Mouse (Mus musculus) limb, embryonic 14.5 days (tissue): Measurements from ENCODE around the gene Cop1. TPM values are rescaled to one million over a fixed set of nuclear protein-coding genes. Genes with fewer than 3 reads are reported as not detected.

Source experiments
- ATAC-seq: fragments of 200-750 bp; cut with Nextera tagmentation; 2 replicates; pipeline ENCODE4 v1.8.0; 2017; ENCODE audit warnings: low read depth, moderate number of reproducible peaks, moderate TSS enrichment; ENCODE audit not compliant: low FRiP score
- DNase-seq: peaks from one replicate; pipeline ENCODE4 v3.0.0-alpha.2; 2015; ENCODE audit warnings: low spot score
- H3K27ac ChIP-seq: fragments of 300-500 bp; sonication (generic); replicated peaks from 2 replicates; pipeline ENCODE4 v1.5.1; 2014; ENCODE audit warnings: low read depth, mild to moderate bottlenecking, low read length, moderate library complexity, mixed read lengths
- H3K27me3 ChIP-seq: fragments of 300-500 bp; sonication (generic); 2 replicates; pipeline ENCODE4 v1.6.1; 2014; ENCODE audit warnings: low read length, mixed read lengths; ENCODE audit not compliant: control insufficient read depth, insufficient read depth
- H3K36me3 ChIP-seq: fragments of 300-500 bp; sonication (generic); 2 replicates; pipeline ENCODE4 v1.6.1; 2014; ENCODE audit warnings: mild to moderate bottlenecking, low read length, moderate library complexity, mixed read lengths; ENCODE audit not compliant: control insufficient read depth, insufficient read depth
- H3K4me1 ChIP-seq: fragments of 300-500 bp; sonication (generic); 2 replicates; pipeline ENCODE4 v1.6.1; 2014; ENCODE audit warnings: antibody characterized with exemption, low read length, mixed read lengths; ENCODE audit not compliant: control insufficient read depth, insufficient read depth
- H3K4me2 ChIP-seq: fragments of 300-500 bp; sonication (generic); replicated peaks from 2 replicates; pipeline ENCODE4 v1.6.1; 2014; ENCODE audit warnings: low read depth, mild to moderate bottlenecking, low read length, moderate library complexity; ENCODE audit not compliant: severe bottlenecking
- H3K4me3 ChIP-seq: fragments of 300-500 bp; sonication (generic); replicated peaks from 2 replicates; pipeline ENCODE4 v1.5.1; 2014; ENCODE audit warnings: low read length
- H3K9ac ChIP-seq: fragments of 300-500 bp; sonication (generic); 2 replicates; pipeline ENCODE4 v1.6.1; 2014; ENCODE audit warnings: mild to moderate bottlenecking, low read depth, low read length, moderate library complexity; ENCODE audit not compliant: severe bottlenecking
- H3K9me3 ChIP-seq: fragments of 300-500 bp; sonication (generic); 2 replicates; pipeline ENCODE4 v1.6.1; 2016; ENCODE audit warnings: low read length; ENCODE audit not compliant: control insufficient read depth
- POLR2A ChIP-seq: fragments of 200-500 bp; IDR thresholded peaks from 2 replicates; pipeline ENCODE4 v1.8.0; 2012; ENCODE audit warnings: inconsistent platforms, mild to moderate bottlenecking, moderate library complexity, borderline replicate concordance; ENCODE audit not compliant: insufficient read depth, insufficient read length; ENCODE audit errors: extremely low read depth
- WGBS: fragments of 180-500 bp; shearing (Covaris S2); extraction: QIAGEN DNeasy Blood & Tissue Kit; methylation state at CpG from one replicate; pipeline ENCODE4 v1.1.7; 2014; 5-methylcytosine and 5-hydroxymethylcytosine counted together
- polyA plus RNA-seq, 2 experiments: library from polyadenylated mRNA; depleted of rRNA in 1 of 2; stranded (reverse) in 1 of 2; unstranded in 1 of 2; fragments of >200 nt; fragmentation: Nextera tagmentation in 1 of 2; extraction: Ambion mirVana in 1 of 2; gene quantifications; 2 replicates each; pipeline versions ENCODE4 v1.2.1 to v1.2.3; 2012 to 2014

The Cop1 gene
- polyA plus RNA-seq, 2 experiments, result 112 to 115 TPM

DNA sequence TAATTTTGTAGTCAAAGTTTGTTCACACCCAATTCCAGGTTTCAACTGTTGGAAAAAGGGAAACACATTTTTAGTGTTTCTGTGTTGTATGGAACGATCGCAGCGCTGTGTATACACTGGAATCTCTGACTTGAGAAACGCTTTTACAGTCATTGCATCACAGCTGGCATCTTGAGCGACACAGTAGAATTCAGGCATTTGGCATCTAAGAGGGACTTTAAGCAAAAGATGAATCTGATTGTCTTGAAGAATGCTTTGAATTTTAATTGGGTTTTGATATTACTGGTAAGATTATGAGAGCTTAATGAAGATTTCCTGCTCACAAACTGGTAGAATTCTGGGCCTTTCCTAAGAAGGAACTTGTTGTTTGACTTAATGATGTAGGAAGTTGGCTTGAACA, 1.3 kb downstream of the Cop1 start:
- H3K4me2 ChIP-seq, result peak overlapping the region; percentile 55
- no peaks in the 10 kb centered on the region for H3K9me3 ChIP-seq
- peaks cover 13% of the 10 kb centered on the region for H3K4me1 ChIP-seq
- H3K27ac ChIP-seq, result 0 out of 2 replicates have a peak overlapping the region, but pooled peaks have one; percentile 8
- no peaks in the 10 kb centered on the region for H3K27me3 ChIP-seq
- H3K9ac ChIP-seq, result peak overlapping the region; percentile 63
- H3K36me3 ChIP-seq, result no peaks in the 10 kb centered on the region
- peak overlapping the region; percentile 67 for H3K4me3 ChIP-seq
- no peak for ATAC-seq
- 21% methylated on average over 5 of the region's 5 CpGs for WGBS
- no peak for DNase-seq
- TF ChIP-seq POLR2A, result no peak

DNA sequence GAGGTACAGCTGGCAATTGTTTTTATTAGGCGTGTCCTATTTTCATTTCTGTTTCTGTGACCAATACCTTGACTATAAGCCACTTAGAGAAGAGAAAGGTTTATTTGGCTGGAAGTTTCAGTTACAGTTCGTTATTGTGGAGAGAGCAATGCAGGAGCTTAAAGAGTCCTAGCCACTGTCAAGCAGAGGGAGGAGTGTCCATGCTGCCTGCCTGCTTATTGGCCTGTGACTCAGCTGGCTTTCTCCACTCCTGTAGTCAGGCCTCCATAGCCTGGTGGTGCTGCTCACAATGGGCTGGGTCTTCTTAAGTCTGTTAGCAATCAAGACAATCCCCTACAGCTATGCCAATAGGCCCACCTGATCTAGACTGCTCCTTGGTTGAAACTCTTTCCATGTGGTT, 2.4 kb downstream of the Cop1 start:
- H3K9me3 ChIP-seq, result no peaks in the 10 kb centered on the region
- no peak overlapping the region for H3K4me2 ChIP-seq
- no peak overlapping the region for H3K9ac ChIP-seq
- no peaks in the 10 kb centered on the region for H3K36me3 ChIP-seq
- peaks cover 13% of the 10 kb centered on the region for H3K4me1 ChIP-seq
- no peak overlapping the region for H3K27ac ChIP-seq
- H3K4me3 ChIP-seq, result no peak overlapping the region
- no peak for TF ChIP-seq POLR2A
- DNase-seq, result no peak
- H3K27me3 ChIP-seq, result no peaks in the 10 kb centered on the region
- no peak for ATAC-seq
- WGBS, result 56% methylated on average over 2 of the region's 2 CpGs

DNA sequence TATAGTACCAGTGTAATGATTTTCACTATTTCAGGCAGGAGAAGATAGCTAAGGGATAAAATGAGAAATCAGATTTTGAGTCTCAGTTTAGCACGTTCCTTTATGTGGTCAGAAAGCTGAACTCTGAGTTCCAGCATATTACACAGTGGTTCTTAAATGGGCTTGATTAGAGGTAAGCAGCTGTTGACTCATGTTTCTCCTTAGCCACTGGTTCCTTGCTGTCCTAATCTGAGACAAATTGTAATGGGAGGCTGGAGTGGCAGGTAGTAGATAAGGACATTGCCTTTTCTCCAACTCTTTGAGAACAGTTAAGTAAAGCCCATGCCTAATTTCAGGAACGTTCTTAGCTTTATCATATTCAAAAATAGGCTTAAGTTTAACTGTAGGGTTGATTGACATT, 3.6 kb downstream of the Cop1 start:
- ATAC-seq (no peak), DNase-seq (no peak)
- H3K4me2 ChIP-seq, result no peak overlapping the region
- H3K4me3 ChIP-seq, result no peak overlapping the region
- H3K27ac ChIP-seq, result no peak overlapping the region
- WGBS, result 78% methylated on average over 2 of the region's 2 CpGs
- TF ChIP-seq POLR2A, result no peak
- H3K4me1 ChIP-seq, result peaks cover 13% of the 10 kb centered on the region
- H3K9me3 ChIP-seq, result no peaks in the 10 kb centered on the region
- H3K36me3 ChIP-seq, result peaks cover 5% of the 10 kb centered on the region; the same call in 1 of the 2 replicates
- H3K27me3 ChIP-seq, result no peaks in the 10 kb centered on the region
- H3K9ac ChIP-seq, result no peak overlapping the region

GRCm38 (mm10) chr1:159238147-159238546, 6.0 kb downstream of the Cop1 start:
- no peak for TF ChIP-seq POLR2A
- no peak overlapping the region for H3K4me3 ChIP-seq
- WGBS, result 87% methylated on average over 6 of the region's 6 CpGs
- H3K27ac ChIP-seq, result no peak overlapping the region
- peaks cover 12% of the 10 kb centered on the region for H3K4me1 ChIP-seq
- ATAC-seq (no peak), DNase-seq (no peak)
- no peak overlapping the region for H3K4me2 ChIP-seq
- no peaks in the 10 kb centered on the region for H3K9me3 ChIP-seq
- peaks cover 6% of the 10 kb centered on the region; the same call in 1 of the 2 replicates for H3K36me3 ChIP-seq
- no peaks in the 10 kb centered on the region for H3K27me3 ChIP-seq
- H3K9ac ChIP-seq, result no peak overlapping the region

GRCm38 (mm10) chr1:159250320-159250719, 18.2 kb downstream of the Cop1 start:
- Histone ChIP-seq H3K4me3 (no peak overlapping the region), H3K27ac (no peak overlapping the region), H3K4me2 (no peak overlapping the region), H3K27me3 (no peaks in the 10 kb centered on the region), H3K36me3 (peaks cover 26% of the 10 kb centered on the region), H3K9ac (no peak overlapping the region), H3K4me1 (no peaks in the 10 kb centered on the region), H3K9me3 (no peaks in the 10 kb centered on the region)
- no peak for TF ChIP-seq POLR2A
- 88% methylated on average over 2 of the region's 2 CpGs for WGBS
- no peak for DNase-seq
- no peak for ATAC-seq

- no peak for TF ChIP-seq POLR2A
- Histone ChIP-seq H3K27ac (no peak overlapping the region), H3K36me3 (peaks cover 28% of the 10 kb centered on the region), H3K4me1 (no peaks in the 10 kb centered on the region), H3K9me3 (no peaks in the 10 kb centered on the region), H3K27me3 (no peaks in the 10 kb centered on the region), H3K4me3 (no peak overlapping the region), H3K4me2 (no peak overlapping the region), H3K9ac (no peak overlapping the region)
- DNase-seq (no peak), ATAC-seq (no peak)
- WGBS, result 95% methylated on average over 2 of the region's 2 CpGs
These were observed 21.0 kb downstream of the Cop1 start for GRCm38 (mm10) chr1:159253078-159253477.
